ENCODE assay signal across 19 mouse cellular contexts in the genomic region with DNA sequence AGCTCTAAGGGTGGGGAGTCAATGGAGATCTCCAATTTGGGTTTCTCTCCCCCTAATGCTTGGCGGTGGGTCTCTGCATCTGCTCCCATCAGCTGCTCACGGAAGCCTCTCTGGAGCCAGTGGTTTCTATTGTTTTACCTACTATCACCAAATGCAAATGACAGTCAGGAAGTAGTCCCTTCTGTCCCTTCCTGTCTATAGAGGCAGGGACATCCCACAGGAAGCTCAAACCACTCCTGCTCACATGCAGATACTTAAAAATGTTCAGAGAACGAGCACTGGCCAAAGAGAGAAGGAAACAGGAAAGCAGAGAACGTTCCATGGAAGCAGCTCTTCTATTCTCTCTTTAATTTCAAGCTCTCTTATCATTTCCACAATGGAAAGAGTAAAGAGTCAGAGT. TPM values are rescaled to one million over a fixed set of nuclear protein-coding genes. Genes with fewer than 3 reads are reported as not detected.
DNase-seq lines count a peak whose midpoint lies in the region; ATAC-seq and TF ChIP-seq lines count a peak whose summit lies in the region.
"Had no signal": no experiment of that assay in that cellular context is flagged by ENCODE, and none has a peak within 500 bp of the region (broad histone marks: within the 10 kb centered on the region; RNA-seq: fewer than 3 reads in every experiment).

No protein-coding gene starts in this region.

- no peak for TF ChIP-seq EP300 in liver, embryonic 14.5 days (IDR thresholded peaks at IDR 0.05; ENCODE audit: low read depth)

- no peak for DNase-seq in heart, adult 8-10 months (ENCODE audit: low spot score)
- DNase-seq in lung, postnatal 10 days: no peak
- peak; percentile 13 for DNase-seq in R1 (ENCODE audit: low read depth, low spot score)
- DNase-seq in liver, embryonic 14.5 days (ENCODE audit: low read depth in 3 of 3, low spot score in 3 of 3): no peak
- DNase-seq in cerebellum, adult 9-11 months: no peak
- DNase-seq: adrenal gland, postnatal 10 days; cerebellum, postnatal 10 days; embryo, embryonic 11 days; gastrocnemius, postnatal 25 days had no signal

- H3K4me3 ChIP-seq in heart, embryonic 15.5 days: no peak overlapping the region
- H3K4me3 ChIP-seq in lung, embryonic 15.5 days: no peak overlapping the region
- no peak overlapping the region for H3K4me3 ChIP-seq in liver, embryonic 14.5 days (ENCODE audit: insufficient read depth in 1 of 2, low read depth in 2 of 2, low read length in 2 of 2)
- H3K4me3 ChIP-seq: forebrain, embryonic 15.5 days; heart, embryonic 10.5 days; hindbrain, embryonic 15.5 days; intestine, embryonic 15.5 days; limb, embryonic 12.5 days; midbrain, embryonic 13.5 days; neural tube, embryonic 13.5 days had no signal

- peaks cover 59% of the 10 kb centered on the region for H3K36me3 ChIP-seq in heart, embryonic 15.5 days
- peaks cover 54% of the 10 kb centered on the region for H3K36me3 ChIP-seq in lung, embryonic 15.5 days
- H3K36me3 ChIP-seq in liver, embryonic 14.5 days (replicated peaks; ENCODE audit: control insufficient read depth, insufficient read depth, low read depth): peaks cover 9% of the 10 kb centered on the region; the same call in 1 of the 2 replicates

- H3K9me3 ChIP-seq in heart, embryonic 15.5 days (replicated peaks): no peaks in the 10 kb centered on the region
- no peaks in the 10 kb centered on the region for H3K9me3 ChIP-seq in lung, embryonic 15.5 days
- no peaks in the 10 kb centered on the region for H3K9me3 ChIP-seq in liver, embryonic 14.5 days (ENCODE audit: control insufficient read depth, low read length)
- H3K9me3 ChIP-seq: forebrain, embryonic 15.5 days; heart, embryonic 10.5 days; hindbrain, embryonic 15.5 days; intestine, embryonic 15.5 days; limb, embryonic 12.5 days; midbrain, embryonic 13.5 days; neural tube, embryonic 13.5 days had no signal

- no peak for TF ChIP-seq CTCF in liver, embryonic 14.5 days (IDR thresholded peaks at IDR 0.05; ENCODE audit: low read depth)

- no peak overlapping the region for H3K9ac ChIP-seq in heart, embryonic 15.5 days
- no peak overlapping the region for H3K9ac ChIP-seq in lung, embryonic 15.5 days
- H3K9ac ChIP-seq in liver, embryonic 14.5 days (replicated peaks): no peak overlapping the region
- H3K9ac ChIP-seq: forebrain, embryonic 15.5 days; hindbrain, embryonic 15.5 days; intestine, embryonic 15.5 days; limb, embryonic 12.5 days; midbrain, embryonic 13.5 days; neural tube, embryonic 13.5 days had no signal

- H3K27ac ChIP-seq in heart, embryonic 15.5 days: peak overlapping the region; percentile 47
- H3K27ac ChIP-seq in lung, embryonic 15.5 days: peak overlapping the region; percentile 41
- no peak overlapping the region for H3K27ac ChIP-seq in liver, embryonic 14.5 days
- H3K27ac ChIP-seq: forebrain, embryonic 15.5 days; heart, embryonic 10.5 days; hindbrain, embryonic 15.5 days; intestine, embryonic 15.5 days; limb, embryonic 12.5 days; midbrain, embryonic 13.5 days; neural tube, embryonic 13.5 days had no signal

- no peaks in the 10 kb centered on the region for H3K4me1 ChIP-seq in heart, embryonic 15.5 days (replicated peaks)
- H3K4me1 ChIP-seq in lung, embryonic 15.5 days: no peaks in the 10 kb centered on the region
- peaks cover 0 to 4% of the 10 kb centered on the region in 2 experiments; a peak in 2 of 4 replicates for H3K4me1 ChIP-seq in liver, embryonic 14.5 days (replicated peaks; ENCODE audit: control insufficient read depth in 2 of 2, insufficient read depth in 2 of 2, low read length in 1 of 2)
- H3K4me1 ChIP-seq: forebrain, embryonic 15.5 days; heart, embryonic 10.5 days; hindbrain, embryonic 15.5 days; intestine, embryonic 15.5 days; limb, embryonic 12.5 days; midbrain, embryonic 13.5 days; neural tube, embryonic 13.5 days had no signal

- H3K4me2 ChIP-seq in heart, embryonic 15.5 days: no peak overlapping the region
- no peak overlapping the region for H3K4me2 ChIP-seq in lung, embryonic 15.5 days
- H3K4me2 ChIP-seq in liver, embryonic 14.5 days (ENCODE audit: low read depth): no peak overlapping the region
- H3K4me2 ChIP-seq: forebrain, embryonic 15.5 days; hindbrain, embryonic 15.5 days; intestine, embryonic 15.5 days; limb, embryonic 12.5 days; midbrain, embryonic 13.5 days; neural tube, embryonic 13.5 days had no signal

- 63% methylated on average over 4 of the region's 4 CpGs for WGBS in heart, embryonic 15.5 days
- 83% methylated on average over 4 of the region's 4 CpGs for WGBS in lung, embryonic 15.5 days
- 24% methylated on average over 4 of the region's 4 CpGs for WGBS in liver, embryonic 14.5 days (ENCODE audit: insufficient replicate concordance)

- no peaks in the 10 kb centered on the region for H3K27me3 ChIP-seq in heart, embryonic 15.5 days
- H3K27me3 ChIP-seq in lung, embryonic 15.5 days: no peaks in the 10 kb centered on the region
- H3K27me3 ChIP-seq in liver, embryonic 14.5 days (ENCODE audit: control insufficient read depth, insufficient read depth, low read length): no peaks in the 10 kb centered on the region
- H3K27me3 ChIP-seq: forebrain, embryonic 15.5 days; hindbrain, embryonic 15.5 days; intestine, embryonic 15.5 days; limb, embryonic 12.5 days; midbrain, embryonic 13.5 days; neural tube, embryonic 13.5 days had no signal

- ATAC-seq in heart, embryonic 15.5 days (replicated peaks; ENCODE audit: insufficient number of reproducible peaks, insufficient read depth, low FRiP score, low read depth): 0 out of 2 replicates have a peak, but pooled peaks have one; percentile 43
- no peak for ATAC-seq in lung, embryonic 15.5 days (ENCODE audit: borderline replicate concordance, extremely low read depth, low FRiP score, low TSS enrichment)
- ATAC-seq in liver, embryonic 14.5 days (ENCODE audit: insufficient read depth): peak; percentile 30; the same call in 1 of the 2 replicates
- ATAC-seq: forebrain, embryonic 15.5 days; intestine, embryonic 15.5 days; midbrain, embryonic 13.5 days had no signal

RNA-seq across cellular contexts. Expression of a gene that starts 32.1 kb away (rescaled TPM):
- polyA plus RNA-seq in heart, embryonic 15.5 days (2015; fragmentation: Nextera tagmentation; extraction: Ambion mirVana): 4.8 and 6.0 TPM in 2 replicates
- total RNA-seq in heart, adult 8-10 months (2022): 1 to 10 TPM; 4.5 to 6.5 (median 5.0) TPM
- 9.5 and 10.9 TPM in 2 replicates for polyA plus RNA-seq in lung, embryonic 15.5 days (2015; fragmentation: Nextera tagmentation; extraction: Ambion mirVana)
- 2.3 and 3.4 TPM in 2 replicates for polyA plus RNA-seq in liver, embryonic 14.5 days (2012; rRNA removed)
- 1.7 and 2.7 TPM in 2 replicates for polyA plus RNA-seq in liver, embryonic 14.5 days (2014; fragmentation: Nextera tagmentation; extraction: Ambion mirVana)

RNA-seq across cellular contexts. Expression of a gene that starts 55.9 kb away (rescaled TPM):
- polyA plus RNA-seq in heart, embryonic 15.5 days (2015; fragmentation: Nextera tagmentation; extraction: Ambion mirVana): 2.3 and 5.0 TPM in 2 replicates
- total RNA-seq in heart, adult 8-10 months (2022): under 1 TPM; 0.06 to 0.22 (median 0.19) TPM
- 15.5 and 16.0 TPM in 2 replicates for polyA plus RNA-seq in lung, embryonic 15.5 days (2015; fragmentation: Nextera tagmentation; extraction: Ambion mirVana)
- 1.2 and 1.4 TPM in 2 replicates for polyA plus RNA-seq in liver, embryonic 14.5 days (2012; rRNA removed)
- polyA plus RNA-seq in liver, embryonic 14.5 days (2014; fragmentation: Nextera tagmentation; extraction: Ambion mirVana): 1.8 and 2.4 TPM in 2 replicates
- total RNA-seq: gastrocnemius, postnatal 25 days had no signal
- polyA plus RNA-seq: C2C12 had no signal
